Mouse (Mus musculus): ENCODE measurements around the gene Kcnq2.

DNA sequence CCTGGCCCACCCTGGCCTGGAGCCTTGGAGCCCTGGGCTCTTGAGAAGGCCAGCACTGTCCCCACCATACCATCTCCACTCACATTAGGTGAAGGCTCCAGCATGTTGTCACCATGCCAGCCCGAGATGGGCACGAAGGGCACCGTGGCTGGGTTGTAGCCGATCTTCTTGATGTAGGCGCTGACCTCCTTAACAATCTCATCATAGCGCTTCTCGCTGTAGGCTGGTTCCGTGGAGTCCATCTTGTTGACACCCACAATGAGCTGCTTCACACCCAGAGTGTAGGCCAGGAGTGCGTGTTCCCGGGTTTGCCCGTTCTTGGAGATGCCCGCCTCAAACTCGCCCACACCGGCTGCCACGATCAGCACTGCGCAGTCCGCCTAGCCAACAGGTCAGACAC lies 17.6 kb upstream of the Kcnq2 start:
- TF ChIP-seq POLR2A (IDR thresholded peaks at IDR 0.05; ENCODE audit: control insufficient read depth, extremely low read depth, insufficient read depth, low read length, poor library complexity) (no peak), CTCF (IDR thresholded peaks at IDR 0.05; ENCODE audit: borderline replicate concordance, control insufficient read depth, extremely low read depth, insufficient read depth, low read length, poor library complexity) (no peak)
